Mouse (Mus musculus) heart, embryonic 16.5 days (tissue): ENCODE measurements around the gene Edil3. TPM values are rescaled to one million over a fixed set of nuclear protein-coding genes. Genes with fewer than 3 reads are reported as not detected.
A peak's percentile ranks its signal among the peaks of the same experiment; 100 is the strongest.

Source experiments
- ATAC-seq: fragments of 200-750 bp; cut with Nextera tagmentation; replicated peaks from 2 replicates; pipeline ENCODE4 v1.8.0; 2017; ENCODE audit warnings: moderate number of reproducible peaks; ENCODE audit not compliant: insufficient read depth, low FRiP score; ENCODE audit errors: extremely low read depth
- H3K27ac ChIP-seq: fragments of 300-500 bp; sonication (generic); 2 replicates; pipeline ENCODE4 v1.5.1; 2014; ENCODE audit warnings: mild to moderate bottlenecking, low read length, control low read depth, moderate library complexity
- H3K27me3 ChIP-seq: fragments of 300-500 bp; sonication (generic); 2 replicates; pipeline ENCODE4 v1.6.1; 2014; ENCODE audit warnings: low read length, mixed read lengths; ENCODE audit not compliant: control insufficient read depth, insufficient read depth
- H3K36me3 ChIP-seq: fragments of 300-500 bp; sonication (generic); 2 replicates; pipeline ENCODE4 v1.6.1; 2014; ENCODE audit not compliant: control insufficient read depth, insufficient read depth
- H3K4me1 ChIP-seq: fragments of 300-500 bp; sonication (generic); 2 replicates; pipeline ENCODE4 v1.6.1; 2014; ENCODE audit warnings: low read length, mixed read lengths; ENCODE audit not compliant: control insufficient read depth, insufficient read depth
- H3K4me2 ChIP-seq: fragments of 300-500 bp; sonication (generic); 2 replicates; pipeline ENCODE4 v1.6.1; 2014; ENCODE audit warnings: low read depth, mild to moderate bottlenecking, control low read depth, low read length
- H3K4me3 ChIP-seq: fragments of 300-500 bp; sonication (generic); 2 replicates; pipeline ENCODE4 v1.5.1; 2014; ENCODE audit warnings: mild to moderate bottlenecking, control low read depth, low read length
- H3K9ac ChIP-seq: fragments of 300-500 bp; sonication (generic); 2 replicates; pipeline ENCODE4 v1.6.1; 2014; ENCODE audit warnings: low read length, control low read depth
- H3K9me3 ChIP-seq: fragments of 300-500 bp; sonication (generic); replicated peaks from 2 replicates; pipeline ENCODE4 v1.6.1; 2016; ENCODE audit warnings: low read length; ENCODE audit not compliant: control insufficient read depth
- WGBS: fragments of 180-500 bp; shearing (Covaris S2); extraction: QIAGEN DNeasy Blood & Tissue Kit; methylation state at CpG from one replicate; pipeline ENCODE4 v1.1.7; 2014; 5-methylcytosine and 5-hydroxymethylcytosine counted together
- polyA plus RNA-seq: library from polyadenylated mRNA; unstranded; fragments of >200 nt; fragmentation: Nextera tagmentation; extraction: Ambion mirVana; gene quantifications from 2 replicates; pipeline ENCODE4 v1.2.1, GENCODE M21; 2015

Edil3 gene
- polyA plus RNA-seq, 1 experiment from 2014 or later, result 1.7 TPM

- Histone ChIP-seq H3K27me3 (peaks cover 6% of the 10 kb centered on the region; the same call in 1 of the 2 replicates), H3K9me3 (no peaks in the 10 kb centered on the region), H3K36me3 (no peaks in the 10 kb centered on the region), H3K4me3 (peak overlapping the region; percentile 80), H3K4me2 (peak overlapping the region; percentile 99), H3K9ac (no peak overlapping the region), H3K4me1 (peaks cover 13% of the 10 kb centered on the region), H3K27ac (no peak overlapping the region)
- ATAC-seq, result no peak
- WGBS, result 17% methylated on average over 10 of the region's 10 CpGs
Observed at GRCm38 (mm10) chr13:88822976-88823521, 1.8 kb downstream of the Edil3 start.

GRCm38 (mm10) chr13:88823522-88824419 is 2.5 kb downstream of the Edil3 start:
- WGBS, result under 1% methylated on average over 25 of the region's 25 CpGs
- 0 out of 2 replicates have a peak, but pooled peaks have one; percentile 45 for ATAC-seq

GRCm38 (mm10) chr13:88824441-88824840 is 3.2 kb downstream of the Edil3 start:
- H3K4me2 ChIP-seq, result no peak overlapping the region; the same call in 1 of the 2 replicates
- H3K27me3 ChIP-seq, result peaks cover 6% of the 10 kb centered on the region; the same call in 1 of the 2 replicates
- no peak overlapping the region for H3K9ac ChIP-seq
- H3K4me1 ChIP-seq, result peaks cover 15% of the 10 kb centered on the region
- no peak for ATAC-seq
- no peak overlapping the region for H3K27ac ChIP-seq
- H3K36me3 ChIP-seq, result no peaks in the 10 kb centered on the region
- H3K9me3 ChIP-seq, result no peaks in the 10 kb centered on the region
- WGBS, result 35% methylated on average over 4 of the region's 4 CpGs
- no peak overlapping the region; the same call in 1 of the 2 replicates for H3K4me3 ChIP-seq

More at GRCm38 (mm10) chr13:88823522-88824419, 2.5 kb downstream of the Edil3 start:
- H3K27me3 ChIP-seq, result peaks cover 6% of the 10 kb centered on the region; the same call in 1 of the 2 replicates
- H3K9me3 ChIP-seq, result no peaks in the 10 kb centered on the region
- H3K4me2 ChIP-seq, result peak overlapping the region; percentile 99
- H3K27ac ChIP-seq, result no peak overlapping the region
- peak overlapping the region; percentile 58 for H3K9ac ChIP-seq
- peaks cover 15% of the 10 kb centered on the region for H3K4me1 ChIP-seq
- H3K36me3 ChIP-seq, result no peaks in the 10 kb centered on the region
- peak overlapping the region; percentile 80 for H3K4me3 ChIP-seq

GRCm38 (mm10) chr13:88828362-88828761 is 7.1 kb downstream of the Edil3 start:
- peak overlapping the region; percentile 40 for H3K4me3 ChIP-seq
- 10% methylated on average over 10 of the region's 10 CpGs for WGBS
- H3K4me1 ChIP-seq, result peaks cover 4% of the 10 kb centered on the region
- H3K27me3 ChIP-seq, result no peaks in the 10 kb centered on the region
- 0 out of 2 replicates have a peak overlapping the region, but pooled peaks have one; percentile 26 for H3K9ac ChIP-seq
- peak overlapping the region; percentile 60 for H3K4me2 ChIP-seq
- no peaks in the 10 kb centered on the region for H3K36me3 ChIP-seq
- H3K9me3 ChIP-seq, result no peaks in the 10 kb centered on the region
- no peak; the same call in 1 of the 2 replicates for ATAC-seq
- H3K27ac ChIP-seq, result no peak overlapping the region

DNA sequence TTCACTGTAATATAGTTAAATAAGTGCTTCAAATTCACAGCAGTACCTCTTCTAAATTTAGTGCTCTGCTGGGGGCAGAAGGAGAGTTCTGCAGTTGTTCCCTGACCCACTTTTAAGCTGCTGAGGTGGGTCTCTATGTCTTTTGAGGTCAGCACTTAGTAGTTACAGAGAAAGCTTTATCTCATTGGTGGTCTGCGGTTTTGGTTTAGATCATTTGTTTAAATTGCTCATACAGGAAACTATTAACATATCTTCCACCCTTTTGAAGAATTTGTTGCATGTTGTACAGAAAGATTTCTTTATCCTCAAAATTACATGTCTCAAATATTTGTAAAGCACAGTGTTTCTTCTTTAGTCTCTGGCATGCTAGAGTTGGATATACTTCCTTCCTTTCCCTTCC is 12.5 kb downstream of the Edil3 start:
- Histone ChIP-seq H3K4me3 (no peak overlapping the region), H3K36me3 (no peaks in the 10 kb centered on the region), H3K27me3 (no peaks in the 10 kb centered on the region), H3K4me1 (no peaks in the 10 kb centered on the region), H3K9me3 (no peaks in the 10 kb centered on the region), H3K9ac (no peak overlapping the region), H3K27ac (no peak overlapping the region), H3K4me2 (no peak overlapping the region)
- ATAC-seq, result no peak
- WGBS, result 65% methylated on average over 1 of the region's 1 CpGs

DNA sequence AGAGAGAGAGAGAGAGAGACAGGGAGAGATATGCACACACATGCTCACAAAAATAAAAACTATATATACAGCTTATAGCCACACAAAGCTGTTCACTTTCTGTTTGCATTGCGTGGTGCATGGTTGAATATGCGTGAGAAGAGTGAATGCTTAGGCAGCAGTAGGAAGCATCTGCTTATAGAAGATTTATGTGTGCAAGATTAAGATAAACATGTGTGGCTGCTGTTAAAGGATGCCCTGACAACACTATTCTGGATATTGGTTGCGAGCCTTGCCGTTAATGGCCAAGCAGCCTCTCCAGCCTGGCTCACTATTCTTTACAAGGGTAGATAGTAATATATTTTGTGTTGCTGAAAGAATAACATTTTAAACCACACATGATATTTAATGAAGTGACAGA is 28.5 kb downstream of the Edil3 start:
- Histone ChIP-seq H3K27ac (no peak overlapping the region), H3K4me1 (no peaks in the 10 kb centered on the region), H3K4me2 (no peak overlapping the region), H3K36me3 (no peaks in the 10 kb centered on the region), H3K27me3 (no peaks in the 10 kb centered on the region), H3K9ac (no peak overlapping the region), H3K4me3 (no peak overlapping the region), H3K9me3 (no peaks in the 10 kb centered on the region)
- ATAC-seq, result no peak
- WGBS, result 64% methylated on average over 4 of the region's 4 CpGs

DNA sequence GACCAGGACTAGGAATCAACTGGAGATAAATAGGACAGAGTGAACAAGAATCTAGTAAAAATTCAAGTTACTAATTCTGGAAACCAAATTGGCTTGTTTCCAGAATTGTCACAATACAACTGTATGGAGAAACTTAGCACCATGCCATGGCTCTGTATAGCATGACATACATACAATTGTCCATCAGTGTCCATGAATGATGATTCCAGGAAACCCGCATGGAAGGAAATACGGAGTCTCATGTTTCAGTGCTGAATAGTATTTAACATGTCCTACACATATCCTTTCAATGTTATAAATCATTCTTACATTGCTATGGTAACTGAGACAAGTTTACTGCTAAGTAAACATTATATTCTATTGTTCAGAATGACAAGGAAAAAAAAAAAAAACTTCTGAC is 58.7 kb downstream of the Edil3 start:
- H3K4me2 ChIP-seq, result no peak overlapping the region
- no peaks in the 10 kb centered on the region for H3K4me1 ChIP-seq
- no peak overlapping the region for H3K4me3 ChIP-seq
- WGBS, result 79% methylated on average over 2 of the region's 2 CpGs
- H3K9me3 ChIP-seq, result no peaks in the 10 kb centered on the region
- H3K27ac ChIP-seq, result no peak overlapping the region
- no peak for ATAC-seq
- no peaks in the 10 kb centered on the region for H3K36me3 ChIP-seq
- H3K9ac ChIP-seq, result no peak overlapping the region
- H3K27me3 ChIP-seq, result no peaks in the 10 kb centered on the region

GRCm38 (mm10) chr13:88890728-88891127 is 69.5 kb downstream of the Edil3 start:
- no peaks in the 10 kb centered on the region for H3K4me1 ChIP-seq
- no peak overlapping the region for H3K9ac ChIP-seq
- WGBS, result 77% methylated on average over 3 of the region's 3 CpGs
- no peaks in the 10 kb centered on the region for H3K27me3 ChIP-seq
- ATAC-seq, result no peak
- no peak overlapping the region for H3K27ac ChIP-seq
- no peak overlapping the region for H3K4me3 ChIP-seq
- no peak overlapping the region for H3K4me2 ChIP-seq
- no peaks in the 10 kb centered on the region for H3K36me3 ChIP-seq
- no peaks in the 10 kb centered on the region for H3K9me3 ChIP-seq

DNA sequence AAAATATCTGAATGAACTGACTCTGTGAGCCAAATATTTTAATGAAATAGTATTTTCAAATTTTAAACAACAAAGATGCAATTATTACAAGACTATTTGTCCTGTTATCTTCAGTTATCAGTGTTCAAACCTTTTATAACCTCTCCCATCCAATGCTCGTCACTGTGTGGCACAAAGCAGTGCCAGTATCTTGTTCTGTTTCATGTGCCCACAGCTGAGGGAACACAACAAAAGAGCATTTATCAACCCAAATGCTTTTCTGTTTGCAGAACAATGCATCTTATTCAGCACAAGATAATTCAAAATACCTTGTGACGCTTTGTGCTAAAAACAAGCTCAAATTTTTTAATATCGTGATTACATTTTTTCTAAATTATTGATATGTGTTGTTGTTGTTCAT is 78.8 kb downstream of the Edil3 start:
- Histone ChIP-seq H3K27ac (no peak overlapping the region), H3K27me3 (no peaks in the 10 kb centered on the region), H3K4me2 (no peak overlapping the region), H3K36me3 (no peaks in the 10 kb centered on the region), H3K9me3 (no peaks in the 10 kb centered on the region), H3K4me3 (no peak overlapping the region), H3K9ac (no peak overlapping the region), H3K4me1 (no peaks in the 10 kb centered on the region)
- no peak for ATAC-seq
- WGBS, result 80% methylated on average over 3 of the region's 3 CpGs
